Mouse (Mus musculus) midbrain, embryonic 13.5 days (tissue): ENCODE results near the gene Cfap45. TPM values are rescaled to one million over a fixed set of nuclear protein-coding genes. Genes with fewer than 3 reads are reported as not detected.

Experiments used
- ATAC-seq: fragments of 200-750 bp; cut with Nextera tagmentation; 2 replicates; pipeline ENCODE4 v1.8.0; 2017; ENCODE audit warnings: mild to moderate bottlenecking, moderate TSS enrichment, moderate library complexity
- H3K27ac ChIP-seq: fragments of 300-500 bp; sonication (generic); 2 replicates; pipeline ENCODE4 v1.5.1; 2015; ENCODE audit warnings: inconsistent platforms, mild to moderate bottlenecking, moderate library complexity
- H3K27me3 ChIP-seq: fragments of 300-500 bp; sonication (generic); 2 replicates; pipeline ENCODE4 v1.6.1; 2015; ENCODE audit warnings: mild to moderate bottlenecking, inconsistent platforms
- H3K36me3 ChIP-seq: fragments of 300-500 bp; sonication (generic); 2 replicates; pipeline ENCODE4 v1.6.1; 2015; ENCODE audit warnings: mild to moderate bottlenecking, inconsistent platforms
- H3K4me1 ChIP-seq: fragments of 300-500 bp; sonication (generic); replicated peaks from 2 replicates; pipeline ENCODE4 v1.6.1; 2015; ENCODE audit warnings: inconsistent platforms
- H3K4me2 ChIP-seq: fragments of 300-500 bp; sonication (generic); replicated peaks from 2 replicates; pipeline ENCODE4 v1.6.1; 2015; ENCODE audit warnings: moderate library complexity, mild to moderate bottlenecking, inconsistent platforms
- H3K4me3 ChIP-seq: fragments of 300-500 bp; sonication (generic); replicated peaks from 2 replicates; pipeline ENCODE4 v1.5.1; 2015; ENCODE audit warnings: mild to moderate bottlenecking, inconsistent platforms
- H3K9ac ChIP-seq: fragments of 300-500 bp; sonication (generic); replicated peaks from 2 replicates; pipeline ENCODE4 v1.6.1; 2015; ENCODE audit warnings: mild to moderate bottlenecking, inconsistent platforms
- H3K9me3 ChIP-seq: fragments of 300-500 bp; sonication (generic); 2 replicates; pipeline ENCODE4 v1.6.1; 2016; ENCODE audit warnings: mild to moderate bottlenecking, inconsistent platforms
- WGBS: fragments of 180-500 bp; shearing (Covaris S2); methylation state at CpG from one replicate; pipeline ENCODE4 v1.1.7; 2015; 5-methylcytosine and 5-hydroxymethylcytosine counted together
- polyA plus RNA-seq: library from polyadenylated mRNA; unstranded; fragments of >200 nt; fragmentation: Nextera tagmentation; extraction: Ambion mirVana; gene quantifications from 2 replicates; pipeline ENCODE4 v1.2.1, GENCODE M21; 2015

Gene Cfap45
- 1.9 and 2.0 TPM in 2 replicates for polyA plus RNA-seq

- Histone ChIP-seq H3K9ac (0 out of 2 replicates have a peak within 1 kb of the TSS, but pooled peaks have one; percentile 20), H3K4me2 (peak within 1 kb of the TSS; percentile 56), H3K27me3 (no peaks in the 10 kb centered on the region; the same call in 1 of the 2 replicates), H3K36me3 (no peaks in the 10 kb centered on the region), H3K4me3 (peak within 1 kb of the TSS; percentile 32), H3K27ac (no peak within 1 kb of the TSS), H3K4me1 (peaks cover 24% of the 10 kb centered on the region), H3K9me3 (0 out of 2 replicates have a peak, but pooled peaks cover 5% of the 10 kb centered on the region)
- peak; percentile 92 for ATAC-seq
- WGBS, result 4% methylated on average over 28 of the region's 28 CpGs
Observed at GRCm38 (mm10) chr1:172520576-172521440, at the start of gene Cfap45. Gene Cfap45 (plus strand): TSS chr1:172520801.

- Histone ChIP-seq H3K4me3 (no peak overlapping the region), H3K27me3 (no peaks in the 10 kb centered on the region), H3K4me2 (no peak overlapping the region), H3K36me3 (no peaks in the 10 kb centered on the region), H3K4me1 (no peaks in the 10 kb centered on the region), H3K9ac (no peak overlapping the region), H3K27ac (no peak overlapping the region), H3K9me3 (no peaks in the 10 kb centered on the region)
- no peak for ATAC-seq
Observed at GRCm38 (mm10) chr1:172472909-172473308, 47.7 kb upstream of the Cfap45 start.

GRCm38 (mm10) chr1:172474196-172474595 lies 46.4 kb upstream of the Cfap45 start:
- H3K4me1 ChIP-seq, result no peaks in the 10 kb centered on the region
- no peak overlapping the region for H3K27ac ChIP-seq
- no peaks in the 10 kb centered on the region for H3K9me3 ChIP-seq
- no peak overlapping the region for H3K4me2 ChIP-seq
- H3K36me3 ChIP-seq, result no peaks in the 10 kb centered on the region
- 83% methylated on average over 3 of the region's 3 CpGs for WGBS
- no peak for ATAC-seq
- no peaks in the 10 kb centered on the region for H3K27me3 ChIP-seq
- H3K4me3 ChIP-seq, result no peak overlapping the region
- no peak overlapping the region for H3K9ac ChIP-seq

- Histone ChIP-seq H3K27me3 (no peaks in the 10 kb centered on the region), H3K9ac (no peak within 1 kb of the TSS), H3K9me3 (no peaks in the 10 kb centered on the region), H3K4me3 (no peak within 1 kb of the TSS), H3K4me1 (no peaks in the 10 kb centered on the region), H3K27ac (no peak within 1 kb of the TSS), H3K4me2 (no peak within 1 kb of the TSS), H3K36me3 (no peaks in the 10 kb centered on the region)
- no peak for ATAC-seq
- WGBS, result 82% methylated on average over 7 of the region's 7 CpGs
Observed at GRCm38 (mm10) chr1:172475054-172475741, 45.4 kb upstream of the Cfap45 start, which contains the start of gene Slamf9. Gene Slamf9 (plus strand): TSS chr1:172475358.

GRCm38 (mm10) chr1:172478020-172478419 lies 42.6 kb upstream of the Cfap45 start:
- Histone ChIP-seq H3K27ac (no peak overlapping the region), H3K9me3 (no peaks in the 10 kb centered on the region), H3K4me2 (no peak overlapping the region), H3K27me3 (peaks cover 9% of the 10 kb centered on the region; the same call in 1 of the 2 replicates), H3K4me3 (no peak overlapping the region), H3K4me1 (peaks cover 12% of the 10 kb centered on the region), H3K36me3 (no peaks in the 10 kb centered on the region), H3K9ac (no peak overlapping the region)
- 86% methylated on average over 5 of the region's 5 CpGs for WGBS
- ATAC-seq, result no peak

- H3K4me3 ChIP-seq, result no peak overlapping the region
Observed at GRCm38 (mm10) chr1:172480376-172480775, 40.2 kb upstream of the Cfap45 start.

GRCm38 (mm10) chr1:172481111-172481510 lies 39.5 kb upstream of the Cfap45 start:
- H3K27ac ChIP-seq, result no peak overlapping the region
- H3K9ac ChIP-seq, result peak overlapping the region; percentile 85; the same call in 1 of the 2 replicates
- H3K9me3 ChIP-seq, result no peaks in the 10 kb centered on the region
- H3K4me1 ChIP-seq, result peaks cover 43% of the 10 kb centered on the region
- no peak for ATAC-seq
- WGBS, result 19% methylated on average over 13 of the region's 13 CpGs
- peak overlapping the region; percentile 72 for H3K4me3 ChIP-seq
- H3K27me3 ChIP-seq, result peaks cover 9% of the 10 kb centered on the region; the same call in 1 of the 2 replicates
- H3K4me2 ChIP-seq, result peak overlapping the region; percentile 97
- no peaks in the 10 kb centered on the region for H3K36me3 ChIP-seq

More at GRCm38 (mm10) chr1:172480376-172480775, 40.2 kb upstream of the Cfap45 start:
- Histone ChIP-seq H3K27me3 (peaks cover 9% of the 10 kb centered on the region; the same call in 1 of the 2 replicates), H3K4me1 (peaks cover 35% of the 10 kb centered on the region), H3K9ac (no peak overlapping the region), H3K36me3 (no peaks in the 10 kb centered on the region), H3K4me2 (no peak overlapping the region), H3K27ac (no peak overlapping the region), H3K9me3 (no peaks in the 10 kb centered on the region)
- WGBS, result 96% methylated on average over 4 of the region's 4 CpGs
- no peak for ATAC-seq

GRCm38 (mm10) chr1:172481540-172482280 lies 38.9 kb upstream of the Cfap45 start, which contains the start of gene Igsf9:
Gene Igsf9 (plus strand): TSS chr1:172481788.
- Histone ChIP-seq H3K9me3 (no peaks in the 10 kb centered on the region), H3K36me3 (no peaks in the 10 kb centered on the region), H3K27ac (peak within 1 kb of the TSS; percentile 77), H3K9ac (peak within 1 kb of the TSS; percentile 85), H3K4me3 (peak within 1 kb of the TSS; percentile 72), H3K4me1 (peaks cover 49% of the 10 kb centered on the region), H3K4me2 (peak within 1 kb of the TSS; percentile 97), H3K27me3 (peaks cover 9% of the 10 kb centered on the region; the same call in 1 of the 2 replicates)
- under 1% methylated on average over 38 of the region's 38 CpGs for WGBS
- ATAC-seq, result peak; percentile 96

- peak overlapping the region; percentile 77 for H3K27ac ChIP-seq
- peaks cover 59% of the 10 kb centered on the region for H3K4me1 ChIP-seq
- H3K4me2 ChIP-seq, result peak overlapping the region; percentile 97
- H3K36me3 ChIP-seq, result peaks cover 6% of the 10 kb centered on the region
- H3K27me3 ChIP-seq, result peaks cover 9% of the 10 kb centered on the region; the same call in 1 of the 2 replicates
- H3K4me3 ChIP-seq, result peak overlapping the region; percentile 72
- no peaks in the 10 kb centered on the region for H3K9me3 ChIP-seq
- peak overlapping the region; percentile 85 for H3K9ac ChIP-seq
- WGBS, result under 1% methylated on average over 12 of the region's 12 CpGs
- peak; percentile 13 for ATAC-seq
Observed at GRCm38 (mm10) chr1:172482518-172483360, 37.9 kb upstream of the Cfap45 start.

- H3K9me3 ChIP-seq, result no peaks in the 10 kb centered on the region
- peak overlapping the region; percentile 85 for H3K9ac ChIP-seq
- H3K4me2 ChIP-seq, result peak overlapping the region; percentile 97
- H3K4me1 ChIP-seq, result peaks cover 65% of the 10 kb centered on the region
- H3K4me3 ChIP-seq, result peak overlapping the region; percentile 72
- peak overlapping the region; percentile 77 for H3K27ac ChIP-seq
- ATAC-seq, result peak; percentile 8; the same call in 1 of the 2 replicates
- peaks cover 12% of the 10 kb centered on the region for H3K36me3 ChIP-seq
- peaks cover 9% of the 10 kb centered on the region; the same call in 1 of the 2 replicates for H3K27me3 ChIP-seq
- 12% methylated on average over 4 of the region's 4 CpGs for WGBS
Observed at GRCm38 (mm10) chr1:172483361-172483660, 37.3 kb upstream of the Cfap45 start.

- Histone ChIP-seq H3K4me2 (peak overlapping the region; percentile 97), H3K27me3 (peaks cover 9% of the 10 kb centered on the region; the same call in 1 of the 2 replicates), H3K9me3 (no peaks in the 10 kb centered on the region), H3K9ac (peak overlapping the region; percentile 85), H3K36me3 (peaks cover 20% of the 10 kb centered on the region), H3K27ac (peak overlapping the region; percentile 77; the same call in 1 of the 2 replicates), H3K4me1 (peaks cover 72% of the 10 kb centered on the region), H3K4me3 (peak overlapping the region; percentile 72)
- WGBS, result 25% methylated on average over 11 of the region's 11 CpGs
- ATAC-seq, result no peak
Observed at GRCm38 (mm10) chr1:172484236-172484635, 36.4 kb upstream of the Cfap45 start.
